Mouse (Mus musculus) megakaryocyte progenitor cell, adult 5-6 weeks (primary cell): ENCODE measurements around the gene Mtx1. TPM values are rescaled to one million over a fixed set of nuclear protein-coding genes. Genes with fewer than 3 reads are reported as not detected.

Experiments
- ATAC-seq: replicated peaks from 2 replicates; pipeline ENCODE4 v1.8.0; 2016; ENCODE audit warnings: mild to moderate bottlenecking, moderate TSS enrichment, inconsistent platforms; ENCODE audit not compliant: poor library complexity
- total RNA-seq, 2 experiments: library from RNA; stranded (forward) in 1 of 2; stranded (reverse) in 1 of 2; fragments of 157-497, 149-512 nt in 1 of 2; fragments of 200-1000 nt in 1 of 2; gene quantifications; 2 replicates each; pipeline versions ENCODE4 v1.2.3 to v1.2.4; 2015 to 2017

The Mtx1 gene
- total RNA-seq, 2 experiments from 2014 or later, result 95.2 to 95.6 TPM

DNA sequence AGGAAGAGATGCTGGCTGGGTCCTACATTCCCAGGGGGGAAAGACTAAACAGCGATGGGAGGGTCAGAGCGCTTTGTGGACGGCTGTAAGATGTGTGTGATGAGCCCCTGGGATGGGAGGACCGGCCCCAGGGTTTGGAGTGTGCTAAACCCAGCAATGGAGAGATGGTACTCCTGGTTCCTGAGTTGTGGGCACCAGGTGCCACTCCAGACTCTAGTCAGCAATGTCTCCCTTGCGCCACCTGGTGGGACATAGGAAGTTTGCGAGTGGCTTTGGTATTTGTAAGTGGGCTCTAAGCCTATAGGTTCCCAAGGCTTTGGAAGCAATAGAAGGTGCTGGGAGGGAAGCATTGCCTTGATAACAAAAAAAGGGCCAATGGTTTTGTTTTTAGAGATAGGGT is 11.0 kb downstream of the Mtx1 start:
- peak; percentile 78 for ATAC-seq

DNA sequence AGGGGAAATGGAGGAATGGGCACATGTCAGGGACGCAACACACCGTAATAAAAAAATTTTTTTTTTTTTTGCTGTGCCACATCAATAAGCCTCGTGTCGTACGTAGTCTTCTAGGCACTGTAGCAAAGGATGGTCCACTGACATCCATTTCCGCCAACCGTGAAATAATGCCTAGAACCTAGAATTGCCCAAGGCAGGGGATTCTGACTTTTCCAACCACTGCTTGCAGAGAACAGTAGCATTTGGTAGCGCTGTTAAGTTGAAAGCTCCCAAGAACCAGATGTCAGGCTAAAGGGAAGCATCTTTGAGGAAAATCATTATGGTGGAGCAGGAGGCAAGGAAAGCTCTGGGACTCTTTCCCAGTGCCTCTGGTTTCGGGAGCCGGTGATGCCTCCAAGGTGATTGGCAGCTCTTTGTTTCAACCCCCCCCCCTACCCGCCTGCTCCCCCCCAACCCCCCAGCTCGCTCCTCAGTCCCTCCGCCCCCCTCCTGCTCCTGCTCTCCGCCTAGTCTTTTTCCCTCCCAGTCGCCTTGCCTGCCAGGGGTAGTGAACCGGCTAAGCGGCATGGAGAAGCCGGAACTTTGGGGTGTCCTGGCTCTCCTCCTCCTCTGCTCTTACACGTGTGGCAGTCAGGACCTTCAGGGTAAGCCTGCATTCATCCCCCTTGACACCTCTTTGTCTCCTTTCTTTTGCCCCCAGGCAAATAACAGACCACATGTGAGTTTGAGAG is 12.0 kb downstream of the Mtx1 start, which contains the start of gene Thbs3:
Gene Thbs3, plus strand, starts transcription at position 500 of the 731 bp plus-strand sequence.
- no peak for ATAC-seq

DNA sequence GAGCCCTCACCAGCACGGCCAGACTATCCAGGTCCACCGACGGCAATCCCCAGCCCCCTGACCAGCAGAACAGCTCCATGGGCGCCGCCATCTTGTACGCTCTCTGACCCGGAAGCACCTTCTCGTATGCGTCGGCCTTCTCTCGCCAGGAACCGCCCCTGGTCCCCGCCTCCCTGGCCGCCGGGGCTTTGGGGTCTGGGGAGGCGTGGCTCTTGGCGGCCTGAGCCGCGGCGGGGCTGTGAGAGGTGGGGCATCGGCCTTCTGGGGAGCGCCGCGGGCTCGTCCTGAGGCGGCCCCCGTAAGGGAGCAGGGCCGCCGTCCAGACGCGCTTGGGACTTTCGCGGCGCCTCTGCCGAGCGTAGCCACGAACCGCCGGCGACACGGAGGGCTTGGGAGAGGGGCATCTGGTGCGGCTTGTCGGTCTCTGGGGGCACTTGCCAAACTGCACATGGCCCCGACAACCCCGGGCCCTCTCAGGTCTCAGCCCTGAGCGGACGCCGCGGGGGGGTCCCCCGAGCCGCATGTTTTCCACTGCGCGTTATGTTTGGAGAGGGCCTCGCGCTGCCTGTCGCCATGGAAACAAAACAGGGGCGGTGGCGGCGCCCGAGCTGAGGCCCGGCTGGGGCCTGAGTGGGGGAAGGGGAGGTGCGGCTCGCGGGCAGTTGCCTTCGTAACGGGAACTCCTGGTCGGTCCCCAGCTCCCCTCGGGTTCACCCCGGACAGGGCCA is 12.9 kb downstream of the Mtx1 start:
- peak; percentile 84 for ATAC-seq

DNA sequence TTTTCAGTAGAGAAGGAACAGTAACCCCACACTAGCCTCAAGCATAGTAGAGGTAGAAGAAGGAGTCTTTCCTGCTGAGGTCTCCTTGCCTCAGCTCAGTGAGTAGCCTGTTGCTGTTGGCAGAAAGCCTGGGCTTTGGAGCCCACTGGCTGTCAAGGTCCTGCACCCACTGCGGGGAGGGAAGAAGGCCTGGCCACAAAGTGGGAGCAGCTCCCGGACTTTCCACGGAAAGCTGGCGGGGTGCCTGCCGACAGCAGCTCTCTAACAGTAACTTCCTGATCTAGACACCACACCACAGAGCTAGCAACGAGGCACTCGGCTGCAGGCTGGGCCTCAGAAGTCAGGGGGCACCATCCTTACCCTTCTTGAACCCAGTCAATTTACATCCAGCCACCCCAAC is 16.2 kb downstream of the Mtx1 start:
- ATAC-seq, result no peak

DNA sequence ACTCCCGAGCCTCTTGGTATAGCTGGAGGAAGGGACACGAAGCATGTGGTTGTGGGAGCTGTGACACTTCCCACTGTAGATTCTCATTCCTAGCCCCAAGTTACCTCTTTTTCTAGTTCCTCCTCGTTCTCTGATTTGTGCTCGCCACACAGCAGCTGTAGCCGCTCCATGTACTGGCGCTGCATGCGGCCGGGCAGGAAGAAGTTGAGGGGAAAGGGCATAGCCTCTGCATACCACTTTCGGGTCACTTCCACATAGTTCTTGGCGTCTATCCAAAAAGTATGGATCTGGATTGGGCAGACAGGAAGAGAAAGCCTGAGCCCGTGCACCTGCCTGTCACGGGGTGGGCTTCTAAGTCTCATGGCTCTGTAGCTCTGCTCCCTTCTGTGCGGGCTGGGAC is 16.7 kb downstream of the Mtx1 start:
- ATAC-seq, result no peak

DNA sequence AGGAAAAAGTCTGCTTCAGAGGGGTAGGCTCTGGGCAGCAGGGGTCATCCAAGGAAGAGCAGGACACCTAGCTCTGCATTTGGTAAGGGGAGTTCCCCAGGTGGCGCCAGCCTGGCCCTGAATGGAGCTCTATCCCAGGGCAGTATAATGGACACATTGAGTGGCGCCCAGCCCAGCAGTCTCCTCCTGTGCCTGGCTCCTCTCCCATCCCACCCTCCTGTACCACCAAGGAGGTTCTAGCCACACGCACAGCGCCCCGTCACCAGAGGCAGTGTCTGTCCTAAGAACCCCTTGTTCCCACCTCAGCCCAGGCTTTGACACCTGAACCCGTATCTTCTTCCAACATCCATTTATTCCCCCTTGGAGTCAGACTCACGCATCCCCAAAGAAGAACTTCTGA is 17.2 kb downstream of the Mtx1 start:
- no peak for ATAC-seq

DNA sequence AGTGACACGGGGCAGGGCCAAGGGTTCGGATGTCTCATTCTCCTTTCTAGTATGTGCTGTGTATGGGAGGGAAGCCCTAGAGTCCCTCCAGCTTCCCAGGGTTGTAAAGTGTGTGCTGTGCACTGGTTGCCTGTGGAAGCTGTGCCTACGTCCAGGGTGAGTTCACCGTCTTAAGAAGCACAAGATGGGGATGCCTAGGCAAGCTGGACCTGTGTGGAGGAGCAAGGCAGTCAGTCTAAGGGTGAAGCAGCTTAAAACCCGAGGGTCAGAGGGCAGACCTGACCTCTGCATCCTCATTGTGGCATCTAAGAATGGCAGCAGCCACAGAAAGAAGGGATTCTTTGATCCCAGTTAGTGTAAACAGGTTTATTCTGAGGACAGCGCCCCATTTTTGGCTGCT is 18.2 kb downstream of the Mtx1 start:
- no peak for ATAC-seq

DNA sequence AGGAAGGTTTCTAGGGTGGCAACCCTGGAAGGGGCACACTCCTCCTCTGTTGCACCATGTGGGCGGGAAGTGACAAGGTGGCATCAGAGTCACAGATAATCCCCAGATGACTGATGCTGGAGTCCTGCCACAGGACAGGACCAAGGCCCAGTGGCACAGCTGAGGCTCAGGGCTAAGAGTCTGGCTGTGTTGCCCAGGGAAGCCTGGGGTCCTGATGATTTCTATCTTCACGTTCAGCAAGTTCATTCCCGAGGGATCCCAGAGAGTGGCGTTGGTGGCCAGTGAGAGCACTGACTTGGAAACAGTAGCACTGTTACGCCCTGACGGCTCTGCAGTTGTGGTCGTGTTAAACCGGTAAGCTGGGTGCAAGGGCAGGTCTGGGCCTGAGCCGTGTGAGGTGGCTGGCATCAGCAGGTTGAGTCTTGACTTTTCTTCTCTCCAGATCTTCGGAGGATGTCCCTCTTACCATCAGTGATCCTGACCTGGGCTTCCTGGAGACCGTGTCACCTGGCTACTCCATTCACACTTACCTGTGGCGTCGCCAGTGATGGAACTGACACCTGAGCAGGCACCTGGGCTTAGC is 18.7 kb downstream of the Mtx1 start:
- no peak for ATAC-seq

DNA sequence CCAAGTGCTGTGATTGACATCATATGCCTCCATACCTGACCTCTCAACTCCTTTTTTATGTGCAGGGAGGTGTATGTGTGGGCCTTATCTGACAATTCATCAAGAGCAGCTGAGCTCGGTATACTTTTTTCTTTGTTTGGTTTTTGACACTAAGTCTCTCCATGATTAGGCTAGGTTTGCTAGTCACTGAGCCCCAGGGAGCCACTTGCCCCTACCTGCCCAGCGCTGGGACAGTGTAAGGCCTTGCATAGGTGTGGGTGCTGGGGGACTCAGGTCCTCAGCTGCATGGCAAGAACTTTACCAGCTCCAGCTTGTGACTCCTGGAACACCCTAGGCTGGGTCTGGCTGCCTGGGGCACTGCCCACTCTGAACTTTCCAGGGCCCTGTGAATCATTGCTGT is 20.2 kb downstream of the Mtx1 start:
- no peak for ATAC-seq

DNA sequence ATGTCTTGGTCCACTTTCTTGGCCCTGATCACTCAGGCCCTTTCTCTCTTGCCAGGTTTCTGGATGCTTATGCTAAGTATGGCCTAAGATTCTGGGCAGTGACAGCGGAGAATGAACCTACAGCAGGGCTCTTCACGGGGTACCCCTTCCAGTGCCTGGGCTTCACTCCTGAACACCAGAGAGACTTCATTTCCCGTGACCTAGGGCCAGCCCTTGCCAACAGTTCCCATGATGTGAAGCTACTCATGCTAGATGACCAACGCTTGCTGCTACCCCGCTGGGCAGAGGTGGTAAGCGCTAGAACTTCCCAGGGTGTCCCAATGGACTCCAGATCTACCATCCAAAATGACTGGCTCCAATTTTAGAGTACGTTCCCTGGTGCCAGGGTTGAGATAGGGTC is 20.8 kb downstream of the Mtx1 start:
- ATAC-seq, result no peak

DNA sequence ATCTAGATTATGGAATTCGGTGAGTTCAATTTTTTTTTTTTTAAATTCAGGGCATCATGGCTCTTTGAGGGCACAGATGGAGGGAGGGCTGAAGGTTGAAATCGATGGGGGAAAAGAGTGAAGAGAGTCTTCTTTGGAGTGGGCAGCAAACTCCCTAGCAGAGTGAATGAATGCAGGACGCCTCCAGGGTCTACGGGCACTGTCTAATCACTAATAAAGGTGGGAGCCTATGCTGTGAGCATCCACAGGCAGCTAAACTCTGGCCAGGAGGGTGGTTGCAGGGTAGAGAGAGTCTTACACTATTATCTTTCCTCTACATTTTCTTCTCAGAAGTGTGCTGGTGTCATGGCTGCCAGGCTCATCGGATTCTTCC is 23.8 kb downstream of the Mtx1 start:
- no peak for ATAC-seq

DNA sequence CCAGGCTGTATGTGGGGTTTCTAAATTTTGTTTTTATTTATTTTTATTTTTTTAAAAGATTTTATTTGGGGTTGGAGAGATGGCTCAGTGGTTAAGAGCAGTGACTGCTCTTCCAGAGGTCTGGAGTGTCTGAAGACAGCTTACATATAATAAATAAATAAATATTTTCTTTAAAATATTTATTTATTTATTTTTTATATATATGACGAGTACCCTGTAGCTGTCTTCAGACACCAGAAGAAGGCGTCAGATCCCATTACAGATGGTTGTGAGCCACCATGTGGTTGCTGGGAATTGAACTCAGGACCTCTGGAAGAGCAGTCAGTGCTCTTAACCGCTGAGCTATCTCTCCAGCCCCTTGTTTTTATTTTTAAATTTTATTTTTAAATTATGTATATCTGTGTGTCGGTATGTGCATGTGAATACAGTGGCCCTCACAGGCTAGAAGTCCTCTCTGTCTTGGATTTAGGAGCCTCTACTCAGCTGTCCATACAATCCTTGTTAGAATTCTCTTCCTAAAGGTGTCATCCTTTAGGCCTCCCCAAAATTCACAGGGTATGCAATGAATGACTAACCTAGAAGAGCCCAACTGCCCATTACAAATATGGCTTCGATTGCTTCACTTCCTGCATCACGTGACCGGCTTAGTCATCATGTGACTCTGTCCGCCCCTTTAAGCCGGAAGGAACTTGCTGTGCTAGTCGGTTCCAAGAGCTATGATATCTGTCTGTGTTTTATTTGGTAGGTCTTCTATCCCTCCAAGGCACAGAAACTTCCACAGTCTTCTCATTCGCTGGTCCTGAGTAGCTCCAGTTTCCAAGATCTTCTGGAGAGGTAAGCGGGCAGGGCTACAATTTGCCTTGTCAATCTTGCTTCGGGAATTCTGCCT is 24.4 kb downstream of the Mtx1 start, which contains the start of gene Gba:
Gene Gba, plus strand, starts transcription at position 676 of the 889 bp plus-strand sequence.
- peak; percentile 93 for ATAC-seq

DNA sequence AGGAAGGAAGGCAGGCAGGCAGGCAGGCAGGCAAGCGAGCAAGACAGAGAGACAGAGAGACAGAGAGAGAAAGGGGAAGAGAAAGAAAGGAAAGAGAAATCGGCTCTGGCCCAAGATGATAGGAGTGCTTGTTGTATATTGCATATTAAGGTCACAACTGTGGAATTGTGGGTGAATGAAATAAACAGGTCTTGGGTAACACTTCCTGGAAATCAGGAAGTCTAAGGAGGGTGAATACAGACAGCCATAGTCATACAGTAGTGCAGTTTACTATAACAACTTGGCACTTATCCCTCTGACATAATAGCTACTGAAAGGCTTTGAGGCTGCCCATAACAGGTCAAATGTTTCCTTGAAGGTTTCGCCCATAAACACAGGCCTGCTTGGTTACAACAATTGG is 27.0 kb downstream of the Mtx1 start:
- no peak; the same call in 1 of the 2 replicates for ATAC-seq

DNA sequence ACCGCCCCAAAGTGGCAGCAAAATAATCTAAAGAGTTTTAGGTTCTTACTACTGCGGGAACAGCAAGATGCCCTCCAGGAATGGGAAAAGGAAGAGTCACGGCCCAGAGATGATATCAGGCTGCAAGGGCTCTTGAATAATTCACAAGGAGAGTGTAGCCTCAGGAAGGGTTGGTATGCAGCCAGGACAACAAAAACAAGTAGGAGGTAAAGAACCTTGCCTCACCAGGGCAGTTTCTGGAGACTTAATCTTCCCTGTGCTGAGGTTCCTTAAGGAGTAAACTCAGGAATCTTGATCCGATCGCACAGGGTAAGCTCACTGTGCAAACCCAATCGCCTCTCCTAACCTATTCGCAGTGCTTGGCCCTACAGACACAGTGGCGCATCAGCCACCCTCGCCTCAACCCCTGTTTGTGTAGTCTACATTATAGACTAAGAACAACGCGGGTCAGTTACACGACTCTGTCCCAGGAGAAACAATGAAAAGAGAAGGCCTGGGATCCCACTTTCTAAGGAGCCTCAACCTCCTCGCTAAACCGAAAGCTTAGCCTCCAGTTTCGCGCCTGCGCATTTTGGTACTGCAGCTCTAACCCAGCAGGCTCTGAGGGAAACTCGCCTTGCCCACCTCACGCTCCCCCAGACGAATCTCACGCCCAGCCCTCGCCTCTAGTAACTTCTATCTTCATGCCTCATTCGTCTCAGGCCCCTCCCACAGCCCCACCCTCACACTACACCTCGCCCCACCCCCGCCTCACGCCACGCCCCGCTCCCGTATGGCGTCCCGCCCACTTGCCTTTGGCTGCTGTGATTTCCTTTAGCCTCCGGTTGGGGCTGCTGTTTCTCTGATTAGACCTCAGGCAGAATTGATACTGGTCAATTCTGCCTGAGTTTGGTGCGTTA is 30.7 kb downstream of the Mtx1 start:
- peak; percentile 95 for ATAC-seq

DNA sequence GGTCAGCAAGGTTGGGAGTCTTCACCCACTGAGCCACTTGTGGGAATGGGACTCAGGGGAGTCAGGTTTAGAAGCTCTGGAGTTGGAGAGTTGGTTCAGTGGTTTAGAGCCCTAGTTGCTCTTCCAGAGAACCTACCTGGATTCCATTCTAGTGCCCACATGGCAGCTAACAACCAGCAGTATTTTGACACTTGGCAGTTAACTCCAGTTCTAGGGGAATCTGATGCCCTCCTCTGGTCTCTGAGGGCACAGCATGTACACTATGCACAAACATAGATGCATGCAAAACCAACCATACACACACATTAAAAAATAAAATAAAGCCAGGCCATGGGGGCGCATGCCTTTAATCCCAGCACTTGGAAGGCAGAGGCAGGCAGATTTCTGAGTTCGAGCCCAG is 33.0 kb downstream of the Mtx1 start:
- ATAC-seq, result peak; percentile 64

DNA sequence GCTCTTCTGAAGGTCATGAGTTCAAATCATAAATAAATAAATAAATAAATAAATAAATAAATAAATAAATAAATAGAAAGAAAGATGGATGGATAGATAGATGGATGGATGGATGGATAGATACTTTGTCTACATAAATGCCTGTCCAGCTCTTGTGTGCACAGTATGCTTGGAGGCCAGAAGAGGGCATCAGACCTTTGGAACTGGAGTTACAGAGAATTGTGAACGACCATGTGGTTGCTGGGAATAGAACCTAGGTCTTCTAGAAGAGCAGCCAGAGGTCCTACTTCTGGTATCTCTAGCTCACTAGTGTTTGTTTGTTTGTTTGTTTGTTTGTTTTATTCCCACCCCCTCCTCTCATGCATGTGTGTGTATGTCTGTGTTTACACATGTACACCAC is 33.5 kb downstream of the Mtx1 start:
- no peak for ATAC-seq

DNA sequence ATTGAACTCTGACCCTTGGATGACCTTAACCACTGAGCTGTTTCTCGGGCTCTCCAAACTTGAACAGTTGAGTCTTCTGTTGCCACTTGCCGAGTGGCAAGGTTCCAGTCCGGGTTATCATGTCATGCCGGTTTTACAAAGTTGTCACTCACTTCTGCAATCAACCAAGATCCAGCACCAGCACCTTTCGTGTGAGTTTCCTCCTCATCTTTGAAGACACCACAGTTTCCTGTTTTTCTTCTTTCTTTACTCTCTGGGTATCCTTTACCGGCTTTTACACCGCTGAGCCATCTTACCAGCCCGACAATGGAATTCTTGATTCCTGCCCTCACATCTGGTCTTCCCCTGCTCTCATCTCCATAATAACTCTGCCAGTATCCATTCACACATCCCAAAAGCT is 36.5 kb downstream of the Mtx1 start:
- peak; percentile 20; the same call in 1 of the 2 replicates for ATAC-seq

DNA sequence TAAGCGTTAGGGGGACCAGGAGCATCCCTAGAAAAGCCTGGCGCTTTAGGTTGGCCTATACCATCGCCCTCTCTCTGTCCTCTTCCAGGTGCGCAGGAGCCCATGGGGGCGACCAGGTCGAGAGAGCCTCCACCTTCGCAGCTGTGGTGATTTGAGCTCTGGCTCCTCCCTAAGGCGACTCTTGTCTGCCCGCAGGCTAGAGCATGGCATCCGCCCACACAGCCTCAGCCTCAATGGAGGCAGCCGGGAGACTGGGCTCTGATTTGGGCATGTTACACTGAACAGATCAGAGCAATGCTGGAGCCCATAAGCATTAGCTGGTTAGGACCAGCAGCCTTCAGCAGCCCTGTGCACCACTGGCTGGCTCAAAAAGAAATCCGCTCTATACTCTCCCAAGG is 38.4 kb downstream of the Mtx1 start:
- ATAC-seq, result no peak

DNA sequence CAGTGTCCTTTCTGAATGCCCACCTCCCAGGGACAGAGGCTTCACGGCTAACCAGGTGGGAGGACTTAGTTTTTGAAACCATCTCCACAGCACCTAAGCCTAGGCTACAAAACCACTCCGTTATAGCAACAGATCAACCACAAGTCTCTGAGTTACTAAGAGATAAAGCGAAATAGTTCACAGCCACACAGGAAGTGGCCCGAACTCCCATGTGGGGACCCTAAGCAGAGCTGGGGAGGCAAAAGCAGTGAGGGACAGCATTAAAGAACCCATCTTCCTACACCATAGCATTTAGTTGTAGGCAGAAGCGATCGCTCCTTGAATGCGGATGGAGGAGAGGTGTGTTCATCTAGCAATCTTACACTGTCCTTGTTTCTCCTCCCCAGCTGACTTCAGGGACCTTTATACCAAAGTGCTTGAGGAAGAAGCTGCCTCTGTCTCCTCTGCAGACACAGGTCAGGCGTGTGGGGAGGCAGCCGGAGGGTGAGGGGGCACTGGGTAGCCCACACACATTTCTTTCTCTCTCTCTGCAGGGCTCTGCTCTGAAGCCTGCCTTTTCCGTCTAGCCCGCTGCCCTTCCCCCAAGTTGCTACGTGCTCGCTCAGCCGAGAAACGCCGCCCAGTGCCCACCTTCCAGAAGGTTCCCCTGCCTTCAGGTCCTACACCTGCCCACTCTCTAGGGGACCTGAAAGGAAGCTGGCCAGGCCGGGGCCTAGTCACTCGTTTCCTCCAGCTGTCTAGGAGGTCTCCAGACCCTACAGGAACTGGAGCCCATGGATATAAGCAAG is 39.0 kb downstream of the Mtx1 start:
- no peak for ATAC-seq
